Mouse (Mus musculus) kidney, embryonic 14.5 days (tissue): ENCODE results near the gene Eaf2. TPM values are rescaled to one million over a fixed set of nuclear protein-coding genes. Genes with fewer than 3 reads are reported as not detected.

Source experiments
- ATAC-seq: fragments of 200-750 bp; cut with Nextera tagmentation; 2 replicates; pipeline ENCODE4 v1.8.0; 2017; ENCODE audit warnings: moderate number of reproducible peaks, mild to moderate bottlenecking, moderate TSS enrichment, moderate library complexity; ENCODE audit not compliant: low FRiP score, low TSS enrichment
- H3K27ac ChIP-seq: fragments of 300-500 bp; sonication (generic); 2 replicates; pipeline ENCODE4 v1.5.1; 2014; ENCODE audit warnings: low read depth, mild to moderate bottlenecking, low read length, moderate library complexity, mixed read lengths
- H3K27me3 ChIP-seq: fragments of 300-500 bp; sonication (generic); 2 replicates; pipeline ENCODE4 v1.6.1; 2014; ENCODE audit warnings: mild to moderate bottlenecking, low read length; ENCODE audit not compliant: control insufficient read depth, insufficient read depth
- H3K36me3 ChIP-seq: fragments of 300-500 bp; sonication (generic); 2 replicates; pipeline ENCODE4 v1.6.1; 2014; ENCODE audit warnings: low read length, mixed read lengths; ENCODE audit not compliant: control insufficient read depth, insufficient read depth
- H3K4me1 ChIP-seq: fragments of 300-500 bp; sonication (generic); 2 replicates; pipeline ENCODE4 v1.6.1; 2014; ENCODE audit warnings: low read length, mixed read lengths; ENCODE audit not compliant: control insufficient read depth, insufficient read depth
- H3K4me2 ChIP-seq: fragments of 300-500 bp; sonication (generic); replicated peaks from 2 replicates; pipeline ENCODE4 v1.6.1; 2014; ENCODE audit warnings: low read depth, mild to moderate bottlenecking, low read length
- H3K4me3 ChIP-seq: fragments of 300-500 bp; sonication (generic); 2 replicates; pipeline ENCODE4 v1.5.1; 2014; ENCODE audit warnings: mild to moderate bottlenecking, low read length
- H3K9ac ChIP-seq: fragments of 300-500 bp; sonication (generic); 2 replicates; pipeline ENCODE4 v1.6.1; 2014; ENCODE audit warnings: low read depth, mild to moderate bottlenecking, low read length, moderate library complexity
- H3K9me3 ChIP-seq: fragments of 300-500 bp; sonication (generic); 2 replicates; pipeline ENCODE4 v1.6.1; 2016; ENCODE audit warnings: low read length; ENCODE audit not compliant: control insufficient read depth
- WGBS: fragments of 180-500 bp; shearing (Covaris S2); extraction: QIAGEN DNeasy Blood & Tissue Kit; methylation state at CpG from one replicate; pipeline ENCODE4 v1.1.7; 2014; 5-methylcytosine and 5-hydroxymethylcytosine counted together
- polyA plus RNA-seq: library from polyadenylated mRNA; unstranded; fragments of >200 nt; fragmentation: Nextera tagmentation; extraction: Ambion mirVana; gene quantifications from 2 replicates; pipeline ENCODE4 v1.2.1, GENCODE M21; 2014

Eaf2 gene
- polyA plus RNA-seq: 6.0 and 7.6 TPM in 2 replicates

DNA sequence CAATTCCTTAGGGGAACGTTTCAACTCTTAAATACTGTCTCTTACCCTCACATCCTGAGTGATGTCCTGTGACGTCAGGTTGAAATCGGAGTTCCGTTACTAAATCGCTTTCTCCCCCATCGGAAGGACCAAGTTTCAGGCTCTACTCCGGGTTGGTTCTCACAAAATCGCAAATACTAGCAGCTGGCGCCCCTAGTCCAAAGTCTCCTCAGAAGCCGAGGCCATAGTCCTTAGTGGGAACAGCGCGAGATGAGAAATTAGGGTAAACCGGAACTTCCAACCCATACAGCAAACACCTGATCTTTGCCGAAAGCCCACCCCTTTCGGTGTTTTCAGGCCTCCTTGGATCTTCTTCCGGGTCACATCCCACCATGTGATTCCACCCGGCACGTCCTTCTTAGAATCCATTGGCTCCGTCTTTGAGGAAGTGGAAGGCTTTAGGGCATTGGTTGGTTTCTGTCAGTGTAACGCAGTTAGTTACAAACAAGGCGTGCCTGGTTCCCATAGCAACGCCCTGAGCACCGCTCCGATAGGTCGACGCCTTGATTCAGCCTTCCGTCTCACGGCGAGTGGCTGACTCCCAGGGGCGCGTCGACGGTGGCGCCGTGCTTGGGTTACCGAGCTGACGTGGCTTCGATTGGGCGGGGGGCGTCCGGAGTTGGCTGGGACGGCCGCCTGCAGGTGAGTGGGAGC, at the start of gene Eaf2, which contains the start of gene Golgb1:
Gene Eaf2 (minus strand): TSS at position 421 of the 693 bp plus-strand sequence.
Gene Golgb1 (plus strand): TSS at position 558 of the 693 bp plus-strand sequence.
- Histone ChIP-seq H3K9me3 (no peaks in the 10 kb centered on the region), H3K4me2 (peak within 1 kb of the TSS; percentile 67), H3K27me3 (no peaks in the 10 kb centered on the region), H3K4me1 (no peaks in the 10 kb centered on the region; the same call in 1 of the 2 replicates), H3K27ac (peak within 1 kb of the TSS; percentile 77), H3K9ac (peak within 1 kb of the TSS; percentile 86), H3K36me3 (peaks cover 15% of the 10 kb centered on the region), H3K4me3 (peak within 1 kb of the TSS; percentile 89)
- ATAC-seq: peak; percentile 100
- under 1% methylated on average over 43 of the region's 43 CpGs for WGBS

DNA sequence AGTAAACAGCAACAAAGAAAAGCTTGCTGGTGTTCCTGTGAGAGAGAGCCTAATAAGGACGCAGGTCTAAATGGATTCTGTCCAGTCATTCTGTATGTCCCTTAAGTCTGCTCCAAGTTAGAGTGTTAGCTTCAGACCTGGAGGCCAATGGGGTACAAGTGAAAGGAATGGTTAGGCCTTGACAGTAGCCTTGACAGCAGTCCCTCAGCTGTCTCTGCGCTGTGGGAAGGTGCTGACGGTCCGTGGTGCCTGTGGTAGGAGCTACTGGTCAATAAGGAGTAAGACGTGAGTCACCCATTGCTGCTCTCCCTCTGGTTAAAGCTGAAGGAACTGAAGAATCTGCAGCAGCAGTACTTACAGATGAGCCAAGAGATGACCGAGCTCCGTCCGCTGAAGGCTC, 49.5 kb upstream of the Eaf2 start:
- Histone ChIP-seq H3K27me3 (no peaks in the 10 kb centered on the region), H3K4me3 (no peak overlapping the region), H3K27ac (no peak overlapping the region), H3K9ac (no peak overlapping the region), H3K9me3 (no peaks in the 10 kb centered on the region), H3K36me3 (peaks cover 60% of the 10 kb centered on the region), H3K4me2 (no peak overlapping the region), H3K4me1 (no peaks in the 10 kb centered on the region)
- no peak for ATAC-seq
- WGBS: 93% methylated on average over 8 of the region's 8 CpGs

GRCm38 (mm10) chr16:36921980-36922379, 47.2 kb upstream of the Eaf2 start:
- Histone ChIP-seq H3K27ac (no peak overlapping the region), H3K9me3 (no peaks in the 10 kb centered on the region), H3K27me3 (no peaks in the 10 kb centered on the region), H3K9ac (no peak overlapping the region), H3K4me2 (no peak overlapping the region), H3K4me3 (no peak overlapping the region), H3K36me3 (peaks cover 62% of the 10 kb centered on the region), H3K4me1 (no peaks in the 10 kb centered on the region)
- ATAC-seq: no peak
- 81% methylated on average over 6 of the region's 6 CpGs for WGBS

GRCm38 (mm10) chr16:36921067-36921613, 46.3 kb upstream of the Eaf2 start:
- Histone ChIP-seq H3K4me2 (no peak overlapping the region), H3K4me3 (no peak overlapping the region), H3K9me3 (no peaks in the 10 kb centered on the region), H3K4me1 (no peaks in the 10 kb centered on the region), H3K27ac (no peak overlapping the region), H3K36me3 (peaks cover 60% of the 10 kb centered on the region), H3K9ac (no peak overlapping the region), H3K27me3 (no peaks in the 10 kb centered on the region)
- 92% methylated on average over 8 of the region's 8 CpGs for WGBS
- ATAC-seq: no peak

DNA sequence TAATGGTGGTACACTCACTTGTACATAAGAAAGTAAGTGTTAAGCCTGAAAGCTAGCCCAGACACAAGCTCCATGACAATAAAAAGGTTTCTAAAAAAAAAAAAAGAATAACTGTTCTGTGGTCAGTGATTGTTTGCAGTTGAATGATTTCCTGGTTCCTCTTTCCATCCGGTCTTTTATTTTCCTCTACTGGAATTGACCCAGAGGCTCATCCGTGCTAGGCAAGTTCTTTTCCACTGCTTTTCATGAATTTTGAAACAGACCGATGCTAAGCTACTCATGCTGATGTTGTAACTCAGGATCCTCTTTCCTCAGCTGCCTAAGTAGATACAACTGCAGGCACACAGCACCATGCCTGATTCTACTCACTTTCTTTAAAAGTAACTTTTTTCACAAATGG, 45.6 kb upstream of the Eaf2 start:
- no peaks in the 10 kb centered on the region for H3K4me1 ChIP-seq
- H3K4me3 ChIP-seq: no peak overlapping the region
- WGBS: 87% methylated on average over 3 of the region's 3 CpGs
- no peak overlapping the region for H3K27ac ChIP-seq
- no peak overlapping the region for H3K4me2 ChIP-seq
- ATAC-seq: no peak
- H3K27me3 ChIP-seq: no peaks in the 10 kb centered on the region
- H3K9ac ChIP-seq: no peak overlapping the region
- peaks cover 59% of the 10 kb centered on the region for H3K36me3 ChIP-seq
- H3K9me3 ChIP-seq: no peaks in the 10 kb centered on the region

DNA sequence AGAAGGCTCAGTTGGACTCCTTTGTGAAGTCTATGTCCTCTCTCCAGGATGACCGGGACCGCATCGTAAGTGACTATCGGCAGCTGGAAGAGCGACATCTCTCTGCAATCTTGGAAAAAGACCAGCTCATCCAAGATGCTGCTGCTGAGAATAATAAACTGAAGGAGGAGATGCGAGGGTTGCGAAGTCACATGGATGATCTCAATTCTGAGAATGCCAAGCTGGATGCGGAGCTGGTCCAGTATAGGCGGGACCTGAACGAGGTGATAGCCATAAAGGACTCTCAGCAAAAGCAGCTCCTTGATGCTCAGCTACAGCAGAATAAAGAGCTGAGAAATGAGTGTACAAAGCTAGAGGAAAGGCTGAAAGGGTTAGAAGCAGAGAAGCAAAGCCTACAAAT, 43.7 kb upstream of the Eaf2 start:
- H3K27me3 ChIP-seq: no peaks in the 10 kb centered on the region
- no peak overlapping the region for H3K4me2 ChIP-seq
- H3K9me3 ChIP-seq: no peaks in the 10 kb centered on the region
- no peak overlapping the region for H3K4me3 ChIP-seq
- WGBS: 97% methylated on average over 10 of the region's 10 CpGs
- ATAC-seq: no peak
- no peaks in the 10 kb centered on the region for H3K4me1 ChIP-seq
- H3K27ac ChIP-seq: no peak overlapping the region
- no peak overlapping the region for H3K9ac ChIP-seq
- peaks cover 65% of the 10 kb centered on the region for H3K36me3 ChIP-seq

DNA sequence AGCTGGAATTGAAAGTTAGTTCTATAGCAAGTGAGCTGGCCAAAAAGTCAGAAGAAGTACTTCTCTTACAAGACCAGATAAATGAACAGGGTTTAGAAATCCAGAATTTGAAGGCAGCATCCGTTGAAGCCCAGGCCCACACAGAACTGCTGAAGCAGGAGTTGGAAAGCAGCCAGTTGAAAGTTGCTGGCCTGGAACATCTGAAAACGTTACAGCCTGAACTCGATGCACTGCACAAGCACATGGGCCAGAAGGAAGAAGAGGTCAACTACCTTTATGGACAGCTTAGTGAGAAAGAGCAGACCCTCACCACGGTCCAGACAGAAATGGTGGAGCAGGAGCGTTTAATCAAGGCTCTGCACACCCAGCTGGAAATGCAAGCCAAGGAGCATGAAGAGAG, 39.4 kb upstream of the Eaf2 start:
- Histone ChIP-seq H3K36me3 (peaks cover 71% of the 10 kb centered on the region), H3K9ac (no peak overlapping the region), H3K4me3 (no peak overlapping the region), H3K27me3 (no peaks in the 10 kb centered on the region), H3K27ac (no peak overlapping the region), H3K4me1 (no peaks in the 10 kb centered on the region), H3K4me2 (no peak overlapping the region), H3K9me3 (no peaks in the 10 kb centered on the region)
- no peak for ATAC-seq
- WGBS: 63% methylated on average over 5 of the region's 5 CpGs

GRCm38 (mm10) chr16:36912311-36912710, 37.5 kb upstream of the Eaf2 start:
- Histone ChIP-seq H3K27ac (no peak overlapping the region), H3K36me3 (peaks cover 72% of the 10 kb centered on the region)

GRCm38 (mm10) chr16:36911909-36912308, 37.1 kb upstream of the Eaf2 start:
- H3K4me2 ChIP-seq: no peak overlapping the region
- no peaks in the 10 kb centered on the region for H3K27me3 ChIP-seq
- no peak overlapping the region for H3K4me3 ChIP-seq
- H3K4me1 ChIP-seq: no peaks in the 10 kb centered on the region
- ATAC-seq: no peak
- H3K9ac ChIP-seq: no peak overlapping the region
- no peak overlapping the region for H3K27ac ChIP-seq
- no peaks in the 10 kb centered on the region for H3K9me3 ChIP-seq
- 84% methylated on average over 10 of the region's 10 CpGs for WGBS
- peaks cover 70% of the 10 kb centered on the region for H3K36me3 ChIP-seq

More at GRCm38 (mm10) chr16:36912311-36912710, 37.5 kb upstream of the Eaf2 start:
- Histone ChIP-seq H3K27me3 (no peaks in the 10 kb centered on the region), H3K9me3 (no peaks in the 10 kb centered on the region), H3K4me3 (no peak overlapping the region), H3K9ac (no peak overlapping the region), H3K4me1 (no peaks in the 10 kb centered on the region), H3K4me2 (no peak overlapping the region)
- ATAC-seq: no peak
- 82% methylated on average over 13 of the region's 13 CpGs for WGBS
